Mouse (Mus musculus) spleen, adult 2 months (tissue): Measurements from ENCODE around the gene Eps8l2.

Experiments used
- CTCF ChIP-seq: fragments of 200-500 bp; IDR thresholded peaks from 2 replicates; pipeline ENCODE4 v1.5.1; 2011; ENCODE audit warnings: mild to moderate bottlenecking, inconsistent platforms; ENCODE audit not compliant: insufficient read depth, insufficient read length, insufficient replicate concordance; ENCODE audit errors: extremely low read depth
- POLR2A ChIP-seq: fragments of 200-500 bp; IDR thresholded peaks from 2 replicates; pipeline ENCODE4 v1.6.1; 2011; ENCODE audit warnings: low read depth, low read length, inconsistent platforms

DNA sequence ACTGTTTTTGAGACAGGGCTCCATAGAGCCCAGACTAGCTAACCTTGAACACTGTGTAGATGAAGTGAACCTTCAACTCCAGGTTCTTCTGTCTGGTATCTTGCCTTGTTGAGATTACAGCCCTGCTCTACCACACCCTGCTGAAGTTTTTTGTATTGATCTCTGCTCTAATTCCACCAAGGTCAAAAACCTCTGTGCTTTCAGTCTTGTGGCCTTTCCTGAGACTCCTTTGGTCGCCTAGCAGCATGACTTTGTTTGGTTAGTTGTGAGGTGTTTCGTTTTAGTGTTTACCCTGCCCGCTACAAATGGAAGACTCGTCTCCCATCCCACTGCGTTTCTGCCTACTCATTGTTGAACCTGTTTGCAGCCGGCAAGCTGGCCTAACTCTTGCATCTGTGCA lies 12.4 kb downstream of the Eps8l2 start:
- no peak for TF ChIP-seq CTCF
- no peak for TF ChIP-seq POLR2A
